Mouse (Mus musculus) heart, embryonic 11.5 days (tissue): ENCODE measurements around the gene Rtn1. TPM values are rescaled to one million over a fixed set of nuclear protein-coding genes. Genes with fewer than 3 reads are reported as not detected.
"Not testable (repeated sequence)": the region's sequence is repeated elsewhere in the genome, so short reads cannot be mapped to it uniquely, and the experiment has no call there.

Source experiments
- ATAC-seq: fragments of 200-750 bp; cut with Nextera tagmentation; replicated peaks from 2 replicates; pipeline ENCODE4 v1.8.0; 2017; ENCODE audit warnings: moderate library complexity; ENCODE audit not compliant: insufficient number of reproducible peaks, low FRiP score, low TSS enrichment
- H3K27ac ChIP-seq: fragments of 300-500 bp; sonication (generic); 2 replicates; pipeline ENCODE4 v1.5.1; 2014; ENCODE audit warnings: mild to moderate bottlenecking, low read depth, low read length
- H3K27me3 ChIP-seq: fragments of 300-500 bp; sonication (generic); 2 replicates; pipeline ENCODE4 v1.6.1; 2014; ENCODE audit warnings: mild to moderate bottlenecking, low read length, mixed read lengths; ENCODE audit not compliant: control insufficient read depth, insufficient read depth
- H3K36me3 ChIP-seq: fragments of 300-500 bp; sonication (generic); 2 replicates; pipeline ENCODE4 v1.6.1; 2014; ENCODE audit warnings: mild to moderate bottlenecking, low read length, moderate library complexity, mixed read lengths; ENCODE audit not compliant: control insufficient read depth, insufficient read depth
- H3K4me1 ChIP-seq: fragments of 300-500 bp; sonication (generic); 2 replicates; pipeline ENCODE4 v1.6.1; 2014; ENCODE audit warnings: low read length; ENCODE audit not compliant: control insufficient read depth, insufficient read depth
- H3K4me2 ChIP-seq: fragments of 300-500 bp; sonication (generic); 2 replicates; pipeline ENCODE4 v1.6.1; 2014; ENCODE audit warnings: mild to moderate bottlenecking, moderate library complexity
- H3K4me3 ChIP-seq: fragments of 300-500 bp; sonication (generic); 2 replicates; pipeline ENCODE4 v1.5.1; 2014; ENCODE audit warnings: low read depth, low read length
- H3K9ac ChIP-seq: fragments of 300-500 bp; sonication (generic); 2 replicates; pipeline ENCODE4 v1.6.1; 2014; ENCODE audit warnings: mild to moderate bottlenecking, low read depth, low read length, moderate library complexity
- H3K9me3 ChIP-seq: fragments of 300-500 bp; sonication (generic); replicated peaks from 2 replicates; pipeline ENCODE4 v1.6.1; 2016; ENCODE audit warnings: low read length; ENCODE audit not compliant: control insufficient read depth
- WGBS: fragments of 180-500 bp; shearing (Covaris S2); extraction: QIAGEN DNeasy Blood & Tissue Kit; methylation state at CpG from one replicate; pipeline ENCODE4 v1.1.7; 2014; ENCODE audit not compliant: insufficient replicate concordance; 5-methylcytosine and 5-hydroxymethylcytosine counted together
- polyA plus RNA-seq: library from polyadenylated mRNA; unstranded; fragments of >200 nt; fragmentation: Nextera tagmentation; extraction: Ambion mirVana; gene quantifications from 2 replicates; pipeline ENCODE4 v1.2.1, GENCODE M21; 2014

The Rtn1 gene
- polyA plus RNA-seq, 1 experiment from 2014 or later, result 20.1 TPM

GRCm38 (mm10) chr12:72303624-72304346 lies 105.1 kb downstream of the Rtn1 start:
- H3K27ac ChIP-seq, result no peak overlapping the region
- WGBS, result 54% methylated on average over 37 of the region's 37 CpGs
- H3K4me2 ChIP-seq, result no peak overlapping the region
- no peaks in the 10 kb centered on the region for H3K36me3 ChIP-seq
- no peaks in the 10 kb centered on the region for H3K4me1 ChIP-seq
- peaks cover 5% of the 10 kb centered on the region; the same call in 1 of the 2 replicates for H3K27me3 ChIP-seq
- no peaks in the 10 kb centered on the region for H3K9me3 ChIP-seq
- H3K4me3 ChIP-seq, result no peak overlapping the region
- no peak for ATAC-seq
- no peak overlapping the region for H3K9ac ChIP-seq

DNA sequence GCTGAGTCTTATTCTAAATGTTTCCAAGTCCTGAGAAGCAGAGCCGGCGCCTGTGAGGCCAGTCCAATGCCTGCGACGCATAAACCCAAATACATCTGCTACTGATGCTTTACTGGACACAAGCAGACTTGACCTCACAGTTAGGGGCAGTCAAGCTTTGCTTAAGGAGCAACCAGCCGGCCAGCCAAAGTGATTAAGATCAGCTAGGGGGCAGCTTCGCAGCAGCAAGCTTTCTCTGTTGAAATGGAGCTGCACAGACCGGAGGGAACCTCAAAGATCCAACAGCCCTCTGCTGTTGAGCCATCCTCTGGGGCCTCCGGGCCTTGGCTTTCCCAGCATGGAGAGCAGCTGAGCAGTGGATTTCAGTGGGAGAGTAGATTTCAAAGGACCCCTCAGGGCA lies 107.4 kb downstream of the Rtn1 start:
- 53% methylated on average over 8 of the region's 8 CpGs for WGBS
- Histone ChIP-seq H3K27me3 (no peaks in the 10 kb centered on the region), H3K4me3 (no peak overlapping the region)

DNA sequence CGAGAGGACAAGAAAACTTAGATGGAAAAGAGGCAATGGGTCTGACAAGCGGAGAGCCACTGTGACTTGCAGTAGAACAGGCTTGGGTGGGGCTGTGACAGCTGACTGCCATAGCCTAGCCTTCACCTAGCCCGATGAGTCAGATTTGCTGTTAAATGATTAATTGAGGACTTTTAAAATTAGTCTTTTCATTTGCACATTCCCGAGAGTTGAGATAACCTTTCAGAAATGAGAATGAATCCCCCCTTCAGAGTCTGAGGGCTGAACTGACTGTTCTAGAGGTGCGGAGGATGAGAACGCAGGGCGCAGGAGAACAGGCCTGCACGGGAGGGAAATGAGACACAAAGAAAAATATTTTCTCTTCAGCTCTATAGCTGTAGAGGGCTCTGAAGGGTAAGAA lies 107.9 kb downstream of the Rtn1 start:
- no peak for ATAC-seq

More for the DNA sequence above, 107.4 kb downstream of the Rtn1 start:
- no peaks in the 10 kb centered on the region for H3K9me3 ChIP-seq
- no peak overlapping the region for H3K27ac ChIP-seq
- no peaks in the 10 kb centered on the region for H3K36me3 ChIP-seq
- H3K9ac ChIP-seq, result no peak overlapping the region
- ATAC-seq, result no peak
- no peak overlapping the region for H3K4me2 ChIP-seq
- no peaks in the 10 kb centered on the region for H3K4me1 ChIP-seq

GRCm38 (mm10) chr12:72298222-72298621 lies 110.6 kb downstream of the Rtn1 start:
- WGBS, result 47% methylated on average over 7 of the region's 7 CpGs
- Histone ChIP-seq H3K4me1 (no peaks in the 10 kb centered on the region), H3K27ac (no peak overlapping the region), H3K4me2 (no peak overlapping the region), H3K9ac (no peak overlapping the region), H3K4me3 (no peak overlapping the region), H3K27me3 (no peaks in the 10 kb centered on the region), H3K36me3 (no peaks in the 10 kb centered on the region), H3K9me3 (no peaks in the 10 kb centered on the region)
- no peak for ATAC-seq

More for the DNA sequence above, 107.9 kb downstream of the Rtn1 start:
- no peaks in the 10 kb centered on the region for H3K36me3 ChIP-seq
- no peaks in the 10 kb centered on the region for H3K9me3 ChIP-seq
- H3K4me2 ChIP-seq, result no peak overlapping the region
- no peak overlapping the region for H3K4me3 ChIP-seq
- H3K27ac ChIP-seq, result no peak overlapping the region
- H3K9ac ChIP-seq, result no peak overlapping the region
- no peaks in the 10 kb centered on the region for H3K27me3 ChIP-seq
- WGBS, result 78% methylated on average over 8 of the region's 8 CpGs
- H3K4me1 ChIP-seq, result no peaks in the 10 kb centered on the region

DNA sequence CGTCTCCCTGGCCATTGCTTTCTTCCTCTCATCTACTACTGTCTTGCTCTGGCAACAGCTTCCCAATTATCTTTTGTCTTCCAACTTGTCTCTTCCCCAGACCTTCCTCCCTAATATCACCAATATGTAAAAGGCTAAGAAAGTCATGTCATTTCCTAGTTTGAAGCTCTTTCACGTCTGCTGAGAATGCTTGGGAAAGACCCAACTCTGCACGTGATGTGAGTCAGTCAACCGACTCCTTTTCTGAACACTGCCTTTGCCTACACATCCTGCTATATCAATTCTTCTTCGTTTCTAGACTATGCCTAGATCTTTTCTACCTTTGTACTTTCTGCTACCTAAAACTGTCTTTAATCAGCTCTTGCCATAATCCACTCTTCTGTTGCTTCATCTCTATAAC lies 112.3 kb downstream of the Rtn1 start:
- no peak overlapping the region for H3K27ac ChIP-seq
- no peaks in the 10 kb centered on the region for H3K36me3 ChIP-seq
- H3K27me3 ChIP-seq, result no peaks in the 10 kb centered on the region
- no peak overlapping the region for H3K9ac ChIP-seq
- no peaks in the 10 kb centered on the region for H3K4me1 ChIP-seq
- no peak overlapping the region for H3K4me2 ChIP-seq
- H3K9me3 ChIP-seq, result no peaks in the 10 kb centered on the region
- H3K4me3 ChIP-seq, result no peak overlapping the region
- 75% methylated on average over 5 of the region's 5 CpGs for WGBS
- no peak for ATAC-seq

DNA sequence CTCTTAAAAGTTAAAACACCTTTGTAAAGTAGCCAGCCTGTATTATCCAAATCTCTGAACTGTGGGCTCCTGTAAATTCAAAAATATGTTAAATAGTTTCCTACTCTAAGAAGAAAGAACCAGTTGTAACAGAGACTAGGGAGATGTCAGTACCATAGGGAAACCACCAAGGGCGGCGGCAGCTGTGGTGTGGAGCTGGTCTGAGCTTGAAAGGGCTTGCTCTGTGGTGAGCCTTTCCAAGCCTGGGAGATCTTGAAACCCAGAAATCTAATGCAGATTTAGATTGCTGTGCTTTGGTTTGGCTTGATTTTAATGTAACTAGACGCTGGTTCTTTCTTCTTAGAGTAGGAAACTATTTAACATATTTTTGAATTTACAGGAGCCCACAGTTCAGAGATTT lies 115.7 kb downstream of the Rtn1 start:
- not testable (repeated sequence) for H3K27me3 ChIP-seq
- 87% methylated on average over 3 of the region's 3 CpGs for WGBS

GRCm38 (mm10) chr12:72292566-72292965 lies 116.3 kb downstream of the Rtn1 start:
- Histone ChIP-seq H3K36me3 (no peaks in the 10 kb centered on the region), H3K4me1 (no peaks in the 10 kb centered on the region), H3K9ac (no peak overlapping the region), H3K27me3 (no peaks in the 10 kb centered on the region), H3K9me3 (no peaks in the 10 kb centered on the region), H3K4me3 (no peak overlapping the region), H3K27ac (no peak overlapping the region), H3K4me2 (no peak overlapping the region)
- ATAC-seq, result no peak
- 64% methylated on average over 2 of the region's 2 CpGs for WGBS

More for the DNA sequence above, 115.7 kb downstream of the Rtn1 start:
- H3K27ac ChIP-seq, H3K36me3 ChIP-seq, H3K9ac ChIP-seq, H3K4me3 ChIP-seq, H3K4me1 ChIP-seq, ATAC-seq, H3K4me2 ChIP-seq, H3K9me3 ChIP-seq: not testable (repeated sequence)

DNA sequence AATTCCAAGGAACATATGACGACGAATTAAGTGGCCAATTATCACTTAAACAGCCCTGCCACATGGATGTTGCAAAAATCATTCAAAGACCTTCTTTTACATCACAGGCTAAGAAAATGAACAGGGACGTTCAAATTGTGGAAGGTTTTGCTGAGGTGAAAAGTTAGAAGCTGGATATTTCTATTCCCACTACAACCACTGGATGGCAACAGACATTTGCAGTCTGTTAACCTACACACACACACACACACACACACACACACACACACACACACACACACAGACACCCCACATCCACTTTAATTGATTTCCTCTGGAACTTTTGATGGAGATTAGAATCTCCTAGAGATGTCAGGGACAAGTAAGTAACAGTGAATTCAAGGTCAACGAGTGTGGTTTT lies 117.6 kb downstream of the Rtn1 start:
- Histone ChIP-seq H3K4me1 (no peaks in the 10 kb centered on the region), H3K36me3 (no peaks in the 10 kb centered on the region), H3K9ac (no peak overlapping the region), H3K4me2 (no peak overlapping the region), H3K27me3 (no peaks in the 10 kb centered on the region), H3K9me3 (no peaks in the 10 kb centered on the region), H3K27ac (no peak overlapping the region), H3K4me3 (no peak overlapping the region)
- no peak for ATAC-seq
- WGBS, result 77% methylated on average over 4 of the region's 4 CpGs

DNA sequence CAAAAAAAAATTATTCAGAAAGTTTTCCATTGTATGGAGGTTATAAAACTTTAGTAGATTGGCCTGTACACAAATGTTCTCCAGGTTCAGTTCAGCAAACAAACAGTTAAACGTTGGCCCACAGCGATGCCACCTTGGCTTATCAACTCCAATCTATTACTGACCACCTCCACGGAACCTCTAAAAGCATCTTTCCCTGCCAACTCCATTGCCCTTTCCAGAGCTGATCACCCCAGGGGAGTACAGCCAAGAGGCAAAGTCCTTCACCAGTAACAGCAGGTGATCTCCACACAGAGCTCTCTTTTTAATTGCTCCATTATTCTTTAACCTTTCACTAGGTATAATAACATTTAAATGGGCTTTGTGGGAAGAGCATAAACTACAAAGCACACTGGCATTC lies 120.6 kb downstream of the Rtn1 start:
- H3K4me1 ChIP-seq, result no peaks in the 10 kb centered on the region
- H3K4me3 ChIP-seq, result no peak overlapping the region
- no peaks in the 10 kb centered on the region for H3K36me3 ChIP-seq
- WGBS, result 64% methylated on average over 3 of the region's 3 CpGs
- H3K9me3 ChIP-seq, result no peaks in the 10 kb centered on the region
- no peak for ATAC-seq
- no peaks in the 10 kb centered on the region for H3K27me3 ChIP-seq
- H3K4me2 ChIP-seq, result no peak overlapping the region
- no peak overlapping the region for H3K9ac ChIP-seq
- no peak overlapping the region for H3K27ac ChIP-seq
